Mouse (Mus musculus) heart, adult 2 months (tissue): Measurements from ENCODE around the gene Kmt2a. TPM values are rescaled to one million over a fixed set of nuclear protein-coding genes. Genes with fewer than 3 reads are reported as not detected.

Source experiments
- DNase-seq, 2 experiments: peaks; one replicate each; pipeline ENCODE4 v3.0.0; 2021
- H3K27ac ChIP-seq: fragments of 200-600 bp; 2 replicates; pipeline ENCODE4 v1.8.1; 2022
- H3K27me3 ChIP-seq: fragments of 200-500 bp; 2 replicates; pipeline ENCODE4 v1.6.1; 2012; ENCODE audit warnings: mild to moderate bottlenecking, low read length, inconsistent platforms, mixed read lengths; ENCODE audit not compliant: control insufficient read depth, insufficient read depth
- H3K36me3 ChIP-seq: fragments of 200-500 bp; 2 replicates; pipeline ENCODE4 v1.6.1; 2012; ENCODE audit warnings: low read length, inconsistent platforms; ENCODE audit not compliant: control insufficient read depth, insufficient read depth
- H3K4me1 ChIP-seq: fragments of 200-500 bp; 2 replicates; pipeline ENCODE4 v1.6.1; 2011; ENCODE audit warnings: low read length; ENCODE audit not compliant: control insufficient read depth, insufficient read depth
- H3K4me3 ChIP-seq: fragments of 200-600 bp; 2 replicates; pipeline ENCODE4 v1.8.1; 2022
- H3K79me2 ChIP-seq: fragments of 200-500 bp; replicated peaks from 2 replicates; pipeline ENCODE4 v1.6.1; 2012; ENCODE audit warnings: mild to moderate bottlenecking, inconsistent platforms, low read length, moderate library complexity, mixed read lengths; ENCODE audit not compliant: control insufficient read depth, insufficient read depth
- H3K9ac ChIP-seq: fragments of 200-500 bp; 2 replicates; pipeline ENCODE4 v1.6.1; 2012; ENCODE audit warnings: low read depth, mild to moderate bottlenecking, control low read depth, inconsistent platforms, low read length, mixed read lengths
- CTCF ChIP-seq: fragments of 200-600 bp; IDR thresholded peaks from 2 replicates; pipeline ENCODE4 v1.8.1; 2022; ENCODE audit warnings: antibody characterized with exemption, mild to moderate bottlenecking, moderate library complexity
- EP300 ChIP-seq: fragments of 200-500 bp; IDR thresholded peaks from 2 replicates; pipeline ENCODE4 v1.6.1; 2011; ENCODE audit warnings: low read depth, low read length, control low read depth; ENCODE audit not compliant: insufficient read depth
- POLR2A ChIP-seq: fragments of 200-500 bp; IDR thresholded peaks from 2 replicates; pipeline ENCODE4 v1.6.1; 2011; ENCODE audit warnings: mild to moderate bottlenecking, low read depth, low read length, control low read depth; ENCODE audit not compliant: insufficient read depth
- WGBS: fragments of 180-500 bp; shearing (Covaris S2); methylation state at CpG from one replicate; pipeline ENCODE4 v1.1.7; 2018; 5-methylcytosine and 5-hydroxymethylcytosine counted together
- intact Hi-C: fragments of 180-260 bp; cut with DNase I; formaldehyde crosslinking; loops from one replicate; pipeline ENCODE4 v1.15.1; 2025
- polyA plus RNA-seq: library from polyadenylated mRNA; depleted of rRNA; stranded (reverse); fragments of >200 nt; gene quantifications from 2 replicates; pipeline ENCODE4 v1.2.3, GENCODE M21; 2012; rRNA removed
- total RNA-seq, 2 experiments: library from RNA; stranded (reverse); gene quantifications; 2 replicates each; pipeline ENCODE4 v1.2.3; 2021

The Kmt2a gene
- total and polyA plus RNA-seq, 3 experiments = 11.8 to 25.9 (median 25.7) TPM

DNA sequence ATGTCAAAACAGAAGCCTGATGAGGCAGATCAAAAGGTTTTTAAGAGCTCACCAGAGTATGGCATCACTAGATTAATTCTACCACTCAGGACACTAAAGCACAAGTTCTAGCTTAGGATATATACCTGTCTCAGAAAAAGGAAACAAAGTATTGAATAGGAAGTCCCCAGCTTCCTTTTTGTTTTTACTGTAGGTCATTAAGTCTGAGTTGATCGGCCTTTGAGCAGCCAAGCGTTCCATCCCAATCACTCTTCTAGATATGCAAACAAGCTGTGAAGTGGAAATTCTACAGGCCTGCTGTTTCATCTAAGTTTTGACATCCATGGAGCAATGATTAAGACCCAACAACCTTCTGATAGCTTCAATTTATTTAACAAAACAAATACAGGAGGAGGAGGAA, 120.2 kb downstream of the Kmt2a start:
- Histone ChIP-seq H3K27me3 (no peaks in the 10 kb centered on the region), H3K36me3 (peaks cover 45% of the 10 kb centered on the region), H3K79me2 (peaks cover 6% of the 10 kb centered on the region), H3K9ac (no peak overlapping the region), H3K27ac (no peak overlapping the region), H3K4me3 (no peak overlapping the region), H3K4me1 (peaks cover 20% of the 10 kb centered on the region)
- DNase-seq = no peak
- 16% methylated on average over 2 of the region's 2 CpGs for WGBS
- intact Hi-C loops = no loop called here
- TF ChIP-seq POLR2A (no peak), CTCF (no peak), EP300 (no peak)

Other genes with a start within 250 kb of the Kmt2a start
- gene Treh, start 208.1 kb downstream of the Kmt2a start, total RNA-seq = not detected
- not detected in 2 replicates for gene Treh, start 208.1 kb downstream of the Kmt2a start, polyA plus RNA-seq
- gene Phldb1, start 146.1 kb downstream of the Kmt2a start, total RNA-seq = 100 to 1,000 TPM; 104 to 108 TPM
- gene Phldb1, start 146.1 kb downstream of the Kmt2a start, polyA plus RNA-seq = 146 and 165 TPM in 2 replicates
- gene Arcn1, start 113.5 kb downstream of the Kmt2a start, total RNA-seq = 10 to 100 TPM; 78.6 to 93.9 TPM
- gene Arcn1, start 113.5 kb downstream of the Kmt2a start, polyA plus RNA-seq = 28.2 and 57.5 TPM in 2 replicates
- 10 to 100 TPM; 22.7 to 27.8 TPM for gene Ift46, start 113.4 kb downstream of the Kmt2a start, total RNA-seq
- gene Ift46, start 113.4 kb downstream of the Kmt2a start, polyA plus RNA-seq = 28.3 and 36.1 TPM in 2 replicates
- 10 to 100 TPM; 10.6 to 10.9 TPM for gene Tmem25, start 82.0 kb downstream of the Kmt2a start, total RNA-seq
- 22.5 and 27.2 TPM in 2 replicates for gene Tmem25, start 82.0 kb downstream of the Kmt2a start, polyA plus RNA-seq
- under 1 TPM; 0.96 to 0.97 TPM for gene Ttc36, start 78.2 kb downstream of the Kmt2a start, total RNA-seq
- 0.53 and 1.3 TPM in 2 replicates for gene Ttc36, start 78.2 kb downstream of the Kmt2a start, polyA plus RNA-seq
- gene Atp5l, start 39.4 kb upstream of the Kmt2a start, total RNA-seq = 1,000 to 10,000 TPM; 1,478 to 1,698 TPM
- gene Atp5l, start 39.4 kb upstream of the Kmt2a start, polyA plus RNA-seq = 1,092 and 1,784 TPM in 2 replicates
- 10 to 100 TPM; 36.1 to 39.6 TPM for gene Ube4a, start 84.3 kb upstream of the Kmt2a start, total RNA-seq
- gene Ube4a, start 84.3 kb upstream of the Kmt2a start, polyA plus RNA-seq = 8.4 and 17.0 TPM in 2 replicates
- under 1 TPM; 0.25 to 0.39 TPM for gene Cd3g, start 99.1 kb upstream of the Kmt2a start, total RNA-seq
- 0.64 and 1.5 TPM in 2 replicates for gene Cd3g, start 99.1 kb upstream of the Kmt2a start, polyA plus RNA-seq
- gene Cd3d, start 100.5 kb upstream of the Kmt2a start, total RNA-seq = under 1 TPM in 1 of 2 experiments, not detected in 1; 0.66 TPM
- 0.29 and 0.92 TPM in 2 replicates for gene Cd3d, start 100.5 kb upstream of the Kmt2a start, polyA plus RNA-seq
- under 1 TPM; 0.21 to 0.66 TPM for gene Cd3e, start 128.3 kb upstream of the Kmt2a start, total RNA-seq
- gene Cd3e, start 128.3 kb upstream of the Kmt2a start, polyA plus RNA-seq = 0.32 and 1.5 TPM in 2 replicates
- 1 to 10 TPM in 1 of 2 experiments, under 1 TPM in 1; 0.77 to 1.2 TPM for gene Mpzl2, start 158.5 kb upstream of the Kmt2a start, total RNA-seq
- gene Mpzl2, start 158.5 kb upstream of the Kmt2a start, polyA plus RNA-seq = 1.6 and 1.8 TPM in 2 replicates
- gene Mpzl3, start 173.9 kb upstream of the Kmt2a start, total RNA-seq = 1 to 10 TPM; 1.4 to 1.8 TPM
- gene Mpzl3, start 173.9 kb upstream of the Kmt2a start, polyA plus RNA-seq = 0.82 and 1.2 TPM in 2 replicates
- gene Jaml, start 197.9 kb upstream of the Kmt2a start, total RNA-seq = under 1 TPM; 0.20 to 0.29 TPM
- 0.14 and 0.18 TPM in 2 replicates for gene Jaml, start 197.9 kb upstream of the Kmt2a start, polyA plus RNA-seq
- gene Scn2b, start 236.5 kb upstream of the Kmt2a start, total RNA-seq = 1 to 10 TPM; 1.2 to 1.3 TPM
- 0.23 and 0.31 TPM in 2 replicates for gene Scn2b, start 236.5 kb upstream of the Kmt2a start, polyA plus RNA-seq